Mouse (Mus musculus) stomach, postnatal 0 days (tissue): Measurements from ENCODE around the gene Psmd4.

Experiments used
- CTCF ChIP-seq: IDR thresholded peaks from 2 replicates; pipeline ENCODE4 v1.5.1; 2016; ENCODE audit warnings: antibody characterized with exemption, low read depth, mild to moderate bottlenecking, moderate library complexity
- EP300 ChIP-seq: optimal IDR thresholded peaks from 2 replicates; pipeline ENCODE3; 2016; ENCODE audit warnings: antibody characterized with exemption

DNA sequence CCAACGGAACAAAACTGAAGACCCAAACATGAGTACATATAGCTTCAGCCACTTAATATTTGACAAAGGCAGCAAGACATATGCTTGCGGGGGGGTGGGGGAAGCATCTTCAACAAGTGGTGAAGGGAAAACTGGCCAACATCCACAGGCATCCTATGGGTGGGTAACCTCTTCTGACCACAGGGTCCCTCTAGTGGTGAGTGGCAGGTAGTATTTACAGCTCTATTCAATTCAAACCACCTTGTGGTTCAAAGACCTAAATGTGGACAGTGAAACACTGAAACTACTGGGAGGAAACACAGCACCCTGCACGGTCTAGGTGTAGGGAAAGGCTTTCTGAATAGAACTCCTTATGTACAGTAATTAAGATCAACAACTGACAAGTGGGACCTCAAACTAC lies 11.3 kb upstream of the Psmd4 start:
- TF ChIP-seq CTCF (peak; percentile 82), EP300 (no peak)
